Mouse (Mus musculus) adrenal gland, postnatal 14 days (tissue): ENCODE data around the gene Npw. TPM values are rescaled to one million over a fixed set of nuclear protein-coding genes. Genes with fewer than 3 reads are reported as not detected.
A peak's percentile ranks its signal among the peaks of the same experiment; 100 is the strongest.

Source experiments
- DNase-seq: peaks from one replicate; pipeline ENCODE4 v3.0.0; 2021; ENCODE audit warnings: mixed read lengths
- long read RNA-seq, 2 experiments: library from polyadenylated mRNA; stranded (forward); transcript quantifications; one replicate each; pipeline ENCODE4 v2.0.0; 2021
- total RNA-seq: library from RNA; stranded (reverse); gene quantifications from 2 replicates; pipeline ENCODE4 v1.2.3, GENCODE M21; 2021

Npw gene
- not detected in 2 replicates for total RNA-seq
- long read RNA-seq, experiment 1: 0 reads
- long read RNA-seq, experiment 2, partial matches to known transcripts: 0 of 1 reads
- long read RNA-seq, experiment 2, other reads (novel, unspliced or antisense): 0 of 1 reads

DNA sequence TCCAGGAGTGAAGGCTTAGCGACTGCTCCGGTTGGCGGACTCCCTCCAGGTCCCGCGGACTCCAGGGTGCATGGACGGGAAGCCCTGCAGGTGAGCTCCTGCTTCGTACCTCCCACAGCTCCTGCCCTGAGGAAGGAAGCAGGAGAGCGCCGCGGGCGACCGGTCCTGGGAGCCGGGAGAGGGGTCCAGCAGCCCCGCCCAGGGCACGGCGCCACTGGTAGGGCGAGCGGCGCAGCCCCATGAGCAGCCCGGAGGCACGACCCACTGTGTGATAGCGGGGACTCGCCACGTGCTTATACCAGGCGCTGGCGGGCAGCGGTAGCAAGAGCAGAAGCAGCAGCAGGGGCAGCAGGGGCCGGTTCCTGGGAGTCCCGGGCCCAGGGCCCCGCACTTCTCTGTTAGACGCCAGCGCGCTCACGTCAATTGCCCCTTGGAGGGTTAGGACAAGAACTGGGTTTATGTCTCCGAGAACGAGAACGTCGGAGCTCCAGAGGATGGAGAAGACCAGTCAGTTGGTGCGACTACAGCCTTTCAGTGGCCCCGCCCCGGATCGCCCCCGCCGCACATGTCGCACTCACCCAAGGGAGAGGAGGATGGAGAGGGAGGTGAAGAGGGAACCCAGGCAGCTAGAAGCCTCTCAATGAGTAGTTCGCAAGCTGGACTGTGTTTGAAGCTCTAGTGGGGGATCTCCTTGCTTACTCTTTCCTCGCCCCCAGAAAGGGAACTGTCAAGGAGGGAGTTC is at the start of gene Npw:
Gene Npw (minus strand): TSS at position 441 of the 742 bp plus-strand sequence.
- DNase-seq: peak; percentile 44

DNA sequence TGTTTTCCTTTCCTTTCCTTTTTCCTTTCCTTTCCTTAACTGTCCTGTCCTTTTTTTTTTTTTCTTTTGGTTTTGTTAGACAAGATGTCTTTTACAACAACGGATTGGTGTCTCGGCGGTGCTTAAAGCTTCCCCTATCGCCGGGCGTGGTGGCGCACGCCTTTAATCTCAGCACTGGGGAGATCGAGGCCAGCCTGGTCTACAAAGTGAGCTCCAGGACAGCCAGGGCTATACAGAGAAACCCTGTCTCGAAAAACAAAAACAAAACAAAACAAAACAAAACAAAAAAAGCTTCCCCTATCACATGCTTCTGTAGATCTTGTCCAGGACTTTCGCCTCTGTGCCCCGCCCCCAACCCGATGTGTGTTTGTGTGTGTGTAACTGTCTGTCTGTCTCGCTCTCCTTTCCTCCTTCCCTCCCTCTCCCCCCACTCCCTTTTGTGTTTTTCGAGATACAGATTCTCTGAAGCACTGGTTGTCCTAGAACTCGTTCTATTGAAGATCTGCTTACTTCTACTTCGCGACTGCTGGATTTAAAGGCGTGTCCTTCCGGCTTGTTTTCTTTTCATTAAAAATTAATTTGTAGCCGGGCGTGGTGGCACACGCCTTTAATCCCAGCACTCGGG is 49.7 kb upstream of the Npw start:
- peak; percentile 38 for DNase-seq

DNA sequence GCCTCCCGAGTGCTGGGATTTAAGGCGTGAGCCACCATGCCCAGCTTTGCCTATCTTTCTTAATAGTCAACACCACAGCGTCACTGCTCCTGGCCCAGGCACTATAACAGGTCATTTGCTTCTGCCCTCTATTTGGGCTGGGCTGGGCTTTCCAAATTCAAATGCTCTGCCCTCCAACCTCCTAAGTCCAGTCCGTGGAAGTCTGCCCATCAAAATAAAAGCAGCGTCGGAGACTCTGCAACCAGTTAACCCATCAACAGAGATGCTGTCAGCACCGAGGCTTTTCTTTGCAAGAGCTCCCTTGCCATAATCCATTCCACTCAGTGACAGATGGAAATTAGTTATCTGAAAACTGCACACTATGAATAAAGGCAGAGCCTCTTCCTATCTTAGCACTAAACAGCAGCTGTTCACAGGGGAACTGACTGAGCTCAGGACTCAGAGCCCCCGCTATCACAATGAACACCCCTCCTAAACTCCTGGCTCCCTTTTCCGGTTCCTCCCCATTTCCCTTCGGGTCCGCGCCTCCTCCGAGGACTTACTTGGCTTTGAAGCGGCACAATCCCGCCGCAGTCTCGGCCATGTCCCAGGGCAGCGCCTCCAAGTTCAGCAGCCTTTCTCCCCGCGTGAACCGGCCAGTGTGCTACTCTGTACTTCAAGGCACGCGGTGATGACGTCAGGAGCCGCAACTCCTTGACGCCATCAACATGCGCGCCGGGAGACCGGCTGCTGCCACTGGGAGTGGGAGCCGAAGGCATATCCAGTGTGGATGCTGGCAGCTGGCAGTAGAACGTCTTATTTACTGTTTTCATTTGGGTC is 48.9 kb upstream of the Npw start, which contains the start of gene Tbl3:
Gene Tbl3 (minus strand): TSS at position 679 of the 819 bp plus-strand sequence.
- peak; percentile 96 for DNase-seq

DNA sequence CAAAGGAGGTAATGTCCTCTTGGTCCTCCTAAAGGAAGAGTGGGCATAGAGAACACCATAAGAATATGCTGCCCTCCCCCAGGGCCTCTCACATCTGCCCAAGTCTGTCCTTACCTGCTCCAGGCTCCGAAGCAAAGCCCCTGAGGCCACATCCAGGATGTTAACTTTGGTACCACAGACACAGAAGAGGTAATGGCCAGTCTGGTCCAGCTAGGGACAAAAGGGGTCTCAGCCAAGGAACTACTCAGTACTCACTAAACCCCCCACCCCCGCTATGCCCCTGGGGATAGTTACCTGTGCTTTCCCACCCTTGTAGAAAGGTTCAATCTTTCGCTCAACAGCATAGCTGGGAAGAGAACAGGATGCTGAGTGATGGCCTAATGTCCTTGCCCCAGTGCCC is 47.6 kb upstream of the Npw start:
- no peak for DNase-seq

DNA sequence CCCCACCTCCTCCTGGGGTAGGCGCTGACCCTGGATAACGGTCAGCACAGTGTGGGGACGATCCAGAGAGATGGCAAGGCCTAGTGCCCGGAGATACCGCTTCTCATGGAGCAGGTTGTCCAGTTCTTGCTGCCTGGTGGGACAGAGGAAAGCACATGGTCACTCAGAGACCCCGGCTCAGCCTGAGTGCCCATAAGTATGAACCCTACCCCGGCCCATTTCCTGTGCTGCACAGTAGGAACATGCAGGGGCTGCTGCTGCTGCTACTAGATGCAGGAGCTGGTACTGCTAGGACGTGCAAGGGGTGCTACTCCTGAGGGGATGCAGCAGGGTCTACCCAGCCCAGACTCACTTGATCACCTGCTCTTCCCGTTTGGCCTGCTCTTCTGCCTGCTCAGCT is 43.0 kb upstream of the Npw start:
- no peak for DNase-seq

DNA sequence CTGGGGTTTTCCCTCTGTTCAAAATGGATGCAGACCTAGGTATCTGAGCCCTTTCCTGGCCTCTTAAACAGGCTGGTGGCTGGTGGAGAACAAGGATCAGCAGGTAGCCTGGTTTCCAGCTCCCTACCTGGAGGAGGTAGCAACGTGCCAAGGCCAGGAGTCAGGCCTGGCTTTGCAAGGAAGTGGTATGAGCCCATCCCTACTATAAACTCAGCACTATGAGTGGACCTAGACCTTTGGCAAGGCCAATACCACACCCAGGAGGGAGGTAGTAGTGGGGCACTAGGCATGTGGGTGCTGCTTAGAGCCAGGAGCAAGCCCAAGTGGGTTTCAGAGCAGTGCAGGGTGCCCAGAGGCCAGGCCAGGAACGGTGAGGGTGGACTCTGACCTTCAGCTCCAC is 41.2 kb upstream of the Npw start:
- no peak for DNase-seq

DNA sequence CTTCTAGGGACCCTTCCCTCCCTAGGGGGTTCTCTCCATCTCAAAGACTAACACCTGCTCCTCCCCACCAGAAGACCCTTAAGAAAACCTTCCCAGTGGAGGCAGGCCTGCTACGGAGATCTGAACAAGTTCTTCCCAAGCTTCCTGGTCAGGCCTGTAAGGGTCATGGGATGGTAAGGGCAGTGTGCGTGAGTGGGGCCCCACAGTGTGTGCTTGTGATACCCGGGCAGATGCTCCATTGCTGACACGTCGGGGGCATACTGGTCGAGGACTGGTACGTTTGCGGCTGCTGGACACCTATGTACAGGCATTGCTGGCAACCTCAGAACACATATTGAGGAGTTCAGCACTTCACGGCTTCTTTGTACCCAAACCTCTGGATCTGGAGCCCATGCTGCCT is 40.5 kb upstream of the Npw start:
- DNase-seq: no peak

DNA sequence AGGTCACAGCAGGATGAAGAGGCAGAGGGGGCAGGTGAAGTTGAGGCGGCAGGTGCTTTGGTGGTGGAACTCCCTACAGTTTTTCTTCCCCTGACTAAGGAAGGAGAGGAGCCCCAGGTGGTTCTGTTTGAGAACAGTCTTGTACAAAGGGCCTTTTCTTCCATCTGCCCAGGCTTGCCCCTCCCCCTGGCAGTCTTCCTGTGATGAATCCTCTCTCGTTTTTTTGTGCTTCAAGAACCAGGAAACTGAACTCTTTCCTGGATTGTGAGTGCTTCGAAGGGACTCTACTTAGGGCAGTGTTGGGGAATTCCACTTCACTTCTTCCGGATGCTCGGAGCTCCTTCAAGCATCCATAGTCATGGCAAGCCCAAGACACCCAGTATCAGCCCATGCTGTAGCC is 39.7 kb upstream of the Npw start:
- DNase-seq: no peak

DNA sequence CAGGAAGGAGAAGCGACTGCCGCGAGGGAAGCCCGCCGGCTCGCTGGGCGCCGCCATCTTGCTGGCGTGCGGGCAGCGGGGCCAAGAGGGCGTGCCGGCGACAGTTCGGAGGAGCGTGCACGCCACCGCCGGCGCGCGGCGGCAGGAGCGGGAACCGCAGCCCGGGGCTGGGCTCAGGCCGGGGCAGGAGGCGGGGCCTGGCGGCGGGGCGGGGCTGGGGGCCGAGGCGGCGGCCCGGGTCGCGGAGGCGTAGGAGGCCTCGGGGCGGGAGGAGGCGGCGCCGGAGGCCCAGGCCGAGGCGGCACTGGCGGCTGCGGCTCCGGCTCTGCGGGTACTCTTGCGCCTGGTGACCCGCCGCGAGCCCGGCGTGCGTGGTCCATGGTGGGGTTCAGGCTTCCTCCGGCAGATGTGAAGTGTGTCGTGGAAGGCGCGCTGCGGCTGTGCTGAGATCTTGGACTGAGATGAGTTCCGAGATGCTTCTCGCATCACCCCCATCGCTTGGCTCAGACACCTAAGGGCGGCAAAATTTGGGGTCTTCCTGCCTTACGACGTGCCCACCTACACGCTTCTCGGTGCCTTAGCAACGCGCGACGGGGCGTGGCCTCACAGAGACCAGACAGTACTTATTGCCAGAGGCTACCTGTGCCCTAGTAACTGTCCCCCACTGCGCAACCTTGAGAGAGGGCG is 37.9 kb upstream of the Npw start, which contains the start of the genes Gfer and Noxo1:
Gene Gfer (minus strand): TSS at position 146 of the 687 bp plus-strand sequence.
Gene Noxo1 (plus strand): TSS at position 224 of the 687 bp plus-strand sequence.
- DNase-seq: peak; percentile 95

DNA sequence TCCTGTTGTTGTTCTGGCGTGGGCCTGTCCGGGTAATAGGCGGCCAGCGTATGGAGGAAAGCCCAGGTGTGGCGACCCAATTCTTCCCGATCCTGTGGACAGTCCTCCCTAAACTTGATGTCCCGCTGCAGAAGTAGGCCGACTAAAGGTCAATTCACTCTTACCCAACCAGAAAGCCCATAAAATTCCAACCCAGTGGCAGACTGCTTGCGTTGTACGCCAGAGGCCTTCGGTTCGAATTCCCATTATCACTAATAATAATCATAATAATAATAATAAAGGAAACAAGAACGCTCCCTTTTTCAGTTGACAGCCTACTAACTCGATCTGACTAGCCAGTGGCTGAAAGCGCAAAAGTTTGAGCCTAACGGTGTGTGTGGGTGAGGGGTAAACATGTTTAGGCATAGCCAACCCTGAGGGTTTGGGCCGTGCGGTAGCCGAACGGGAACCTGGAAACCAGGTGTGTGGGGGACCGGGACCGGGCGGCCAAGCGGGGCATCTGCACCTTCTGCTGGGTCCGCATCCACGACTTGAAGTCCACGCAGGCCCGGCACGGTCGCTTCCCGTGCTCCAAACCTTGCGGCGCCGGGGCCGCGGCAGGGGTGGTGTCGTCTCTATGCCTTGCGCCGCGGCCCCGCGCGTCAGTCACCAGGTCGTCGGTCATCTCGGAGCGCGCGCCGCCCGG is 37.2 kb upstream of the Npw start:
- DNase-seq: no peak

DNA sequence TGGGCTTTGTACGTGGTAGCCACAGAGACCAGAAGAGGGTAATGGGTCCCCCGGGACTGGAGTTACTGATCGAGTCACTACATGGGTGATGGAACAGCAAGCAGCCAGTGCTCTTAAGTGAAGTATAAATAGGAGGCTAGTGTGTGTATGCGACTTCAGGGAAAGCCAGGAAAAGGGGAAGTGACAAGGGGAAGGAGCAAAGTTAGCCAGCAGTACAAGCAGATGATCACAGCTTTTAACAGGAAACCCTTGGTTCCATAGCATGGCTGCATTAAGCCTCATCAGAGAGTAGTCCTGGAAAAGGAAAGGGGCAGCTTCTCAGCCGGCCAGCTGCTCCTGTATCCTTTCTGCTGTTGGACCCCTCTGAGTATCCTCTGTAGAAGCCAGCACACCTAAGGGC is 34.1 kb upstream of the Npw start:
- no peak for DNase-seq

DNA sequence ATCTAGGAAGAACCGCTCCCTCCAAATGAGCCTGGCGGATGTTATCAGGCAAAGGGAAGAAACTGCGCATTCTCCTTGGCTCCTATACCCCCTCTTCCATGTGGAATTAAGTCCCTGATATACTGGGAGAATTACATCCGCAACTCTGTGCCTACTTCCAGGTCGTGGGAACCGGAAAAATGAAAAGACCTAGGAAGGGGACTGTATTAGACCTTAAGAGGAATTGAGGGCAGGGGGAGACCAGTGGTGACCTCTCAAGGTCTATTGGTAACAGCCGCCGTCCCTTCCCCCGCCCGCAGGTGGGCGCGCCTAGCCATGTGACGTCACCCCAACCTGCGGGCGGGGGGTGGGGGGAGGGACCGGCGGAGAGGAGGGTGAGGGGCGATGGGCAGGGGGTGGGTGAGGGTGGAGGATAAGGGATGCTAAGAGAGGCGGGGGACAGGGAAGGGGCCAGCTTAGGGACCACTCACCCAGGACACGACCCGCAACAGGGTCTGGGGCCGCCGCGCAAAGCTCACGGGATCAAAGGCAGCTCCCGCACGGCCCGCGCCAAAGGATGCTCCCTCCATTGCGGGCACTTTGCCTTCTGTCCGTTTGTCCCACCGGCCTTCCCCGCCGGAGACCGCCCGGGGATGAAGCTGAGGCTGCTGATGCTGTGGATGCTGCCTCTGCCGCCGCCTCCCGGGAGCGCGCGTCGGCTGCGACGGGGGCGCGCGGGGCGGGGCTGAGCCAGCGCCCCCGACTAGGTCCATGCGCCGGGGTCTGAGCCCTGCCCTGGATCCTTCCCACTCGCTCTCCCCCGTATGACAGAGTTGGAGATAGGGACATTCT is 31.2 kb upstream of the Npw start, which contains the start of gene Syngr3:
Gene Syngr3 (minus strand): TSS at position 705 of the 831 bp plus-strand sequence.
- no peak for DNase-seq

DNA sequence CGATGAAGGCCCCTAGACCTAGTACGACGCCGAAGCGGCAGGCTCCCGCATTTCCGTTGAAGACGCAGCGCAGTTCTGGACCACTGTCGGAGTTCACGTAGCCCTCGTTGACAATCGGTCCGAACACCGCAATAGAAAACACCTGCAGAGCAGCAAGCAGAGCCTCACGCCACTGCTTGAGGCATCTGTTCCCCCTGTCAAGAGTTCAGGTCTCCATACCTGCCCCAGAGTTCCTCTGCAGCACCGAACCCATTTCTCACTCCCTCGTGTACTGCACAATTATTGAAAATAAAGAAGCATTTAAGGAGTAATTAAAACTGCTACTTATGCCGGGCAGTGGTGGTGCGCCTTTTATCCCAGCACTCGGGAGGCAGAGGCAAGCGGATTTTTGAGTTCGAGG is 29.3 kb upstream of the Npw start:
- no peak for DNase-seq

DNA sequence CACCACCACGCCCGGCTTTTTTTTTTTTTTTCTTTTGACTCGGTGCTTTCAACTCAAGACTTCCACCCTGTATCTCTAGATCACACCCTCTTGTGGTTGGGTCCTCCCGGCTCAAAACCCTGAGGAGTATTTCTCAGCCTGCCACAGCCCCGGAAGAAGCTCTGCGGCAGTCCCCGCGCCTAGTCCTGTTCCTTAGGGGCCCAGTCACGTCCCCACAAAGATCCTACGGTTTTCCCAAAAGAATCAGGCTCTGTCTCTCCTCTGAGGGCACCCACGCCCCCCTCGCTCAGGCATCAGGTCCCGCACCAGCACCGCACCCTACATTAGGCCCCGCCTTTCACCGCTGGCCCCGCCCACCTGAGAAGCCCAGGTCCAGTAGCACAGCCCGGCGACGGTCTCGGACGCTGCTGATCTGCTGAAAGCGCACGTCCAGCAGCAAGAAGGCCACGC is 28.9 kb upstream of the Npw start:
- peak; percentile 76 for DNase-seq

DNA sequence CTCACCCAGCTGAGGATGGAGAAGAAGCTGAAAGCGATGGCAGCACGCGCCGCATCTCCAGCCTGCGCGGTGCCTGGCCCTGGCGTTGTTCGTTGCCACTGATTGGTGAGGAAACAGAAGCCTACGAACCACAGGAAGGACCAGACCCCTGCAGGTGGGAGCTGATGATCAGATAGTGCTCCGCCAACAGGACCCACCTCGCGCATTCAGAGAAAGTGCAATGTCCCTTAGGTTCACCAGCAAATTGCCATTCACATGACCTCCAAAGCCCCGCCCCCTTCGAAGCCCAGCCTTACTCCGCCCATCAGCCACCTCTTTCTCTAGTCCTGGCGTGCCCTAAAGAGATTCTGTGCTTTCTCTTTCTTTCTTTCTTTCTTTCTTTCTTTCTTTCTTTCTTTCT is 28.3 kb upstream of the Npw start:
- DNase-seq: peak; percentile 76

DNA sequence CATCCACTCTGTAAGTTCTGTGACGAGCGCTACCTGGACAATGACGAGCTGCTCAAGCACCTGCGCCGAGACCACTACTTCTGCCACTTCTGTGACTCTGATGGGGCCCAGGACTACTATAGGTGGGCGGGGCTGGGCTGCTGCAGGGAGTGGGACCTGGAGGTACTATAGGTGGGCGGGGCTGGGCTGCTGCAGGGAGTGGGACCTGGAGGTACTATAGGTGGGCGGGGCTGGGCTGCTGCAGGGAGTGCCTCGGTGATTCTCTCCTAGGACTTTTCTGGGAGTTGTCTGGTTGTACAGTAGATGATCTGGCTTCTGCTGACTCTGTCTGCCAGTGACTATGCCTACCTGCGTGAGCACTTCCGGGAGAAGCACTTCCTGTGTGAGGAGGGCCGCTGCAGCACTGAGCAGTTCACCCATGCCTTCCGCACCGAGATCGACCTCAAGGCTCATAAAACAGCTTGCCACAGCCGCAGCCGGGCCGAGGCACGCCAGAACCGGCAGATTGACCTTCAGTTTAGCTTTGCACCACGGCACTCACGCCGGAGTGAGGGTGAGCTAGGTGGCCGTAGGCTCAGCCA is 19.3 kb upstream of the Npw start:
- no peak for DNase-seq

DNA sequence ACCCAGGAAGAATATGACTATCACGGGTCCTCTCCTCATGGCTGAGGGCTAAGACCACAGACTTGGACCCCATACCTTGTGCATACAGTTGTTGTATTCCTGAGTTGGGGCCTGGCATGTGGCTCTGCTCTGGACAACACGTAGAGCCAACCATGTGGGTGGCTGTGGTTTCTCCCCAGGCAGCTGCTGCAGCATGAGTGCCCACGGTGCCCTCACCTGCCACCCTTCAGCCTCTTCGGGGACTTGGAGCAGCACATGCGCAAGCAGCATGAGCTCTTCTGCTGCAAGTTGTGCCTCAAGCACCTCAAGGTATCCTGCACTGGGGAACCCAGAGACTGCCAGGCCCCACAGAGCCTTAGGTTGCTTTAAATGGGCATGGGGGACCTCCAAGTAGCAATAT is 18.6 kb upstream of the Npw start:
- DNase-seq: no peak

DNA sequence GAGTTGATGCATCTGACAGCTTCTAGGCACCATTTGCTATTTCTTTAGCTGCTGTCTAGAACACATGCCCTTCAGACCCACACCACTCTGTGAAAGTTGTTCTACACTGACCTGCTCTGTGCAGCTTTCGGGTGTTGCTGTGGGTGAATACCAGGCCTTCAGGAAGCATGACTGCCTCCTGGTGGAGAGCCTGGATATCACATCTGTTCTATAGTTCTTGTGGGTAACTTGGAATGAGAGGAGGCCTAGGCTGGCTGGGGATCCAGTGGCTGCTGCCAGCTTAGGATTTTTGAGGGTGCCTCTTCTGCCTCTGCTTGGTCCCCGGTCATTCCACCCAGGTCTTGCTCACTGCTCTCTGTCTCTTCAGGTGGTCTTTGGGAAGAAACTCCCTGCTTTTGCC is 17.9 kb upstream of the Npw start:
- peak; percentile 83 for DNase-seq

DNA sequence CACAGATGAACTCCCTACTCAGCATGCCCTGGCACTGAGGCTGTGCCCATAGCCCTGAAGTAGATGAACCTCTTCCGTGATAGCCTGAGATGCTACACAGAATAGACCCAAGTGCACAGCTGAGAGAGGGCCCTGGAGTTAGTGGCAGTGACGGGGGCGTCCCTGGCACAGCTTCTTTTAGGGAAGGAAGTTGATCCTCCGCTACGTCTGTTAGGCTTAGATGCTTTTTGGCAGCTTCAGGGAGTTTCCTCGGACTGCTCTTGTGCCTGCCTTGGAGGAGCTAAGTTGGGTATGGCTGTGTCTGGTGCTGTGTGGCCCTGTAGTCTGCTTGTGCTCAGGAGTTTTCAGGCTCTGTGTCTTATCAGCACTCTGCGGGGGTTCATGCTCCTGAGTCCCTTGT is 16.0 kb upstream of the Npw start:
- no peak for DNase-seq

DNA sequence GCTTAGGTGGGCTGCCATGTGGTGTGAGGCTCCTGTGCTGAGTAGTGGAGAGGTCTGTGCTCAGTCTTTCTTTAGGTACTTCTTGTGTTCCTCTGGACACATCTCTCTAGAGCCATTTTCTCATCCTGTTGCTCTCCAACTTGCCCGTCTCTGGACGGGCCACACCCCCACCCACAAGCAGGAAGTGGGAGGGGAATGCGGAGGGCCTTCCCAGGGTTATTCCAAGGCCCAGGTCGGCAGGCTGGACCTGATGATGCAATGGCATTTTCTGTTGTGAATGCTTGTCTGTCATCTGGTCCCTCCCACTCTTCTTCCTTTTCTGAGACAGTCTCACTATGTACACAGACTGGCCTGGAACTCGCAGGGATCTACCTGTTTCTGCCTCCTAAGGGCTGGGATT is 13.9 kb upstream of the Npw start:
- DNase-seq: peak; percentile 85
